Mouse (Mus musculus): ENCODE results near the gene Dap.

Dap gene

DNA sequence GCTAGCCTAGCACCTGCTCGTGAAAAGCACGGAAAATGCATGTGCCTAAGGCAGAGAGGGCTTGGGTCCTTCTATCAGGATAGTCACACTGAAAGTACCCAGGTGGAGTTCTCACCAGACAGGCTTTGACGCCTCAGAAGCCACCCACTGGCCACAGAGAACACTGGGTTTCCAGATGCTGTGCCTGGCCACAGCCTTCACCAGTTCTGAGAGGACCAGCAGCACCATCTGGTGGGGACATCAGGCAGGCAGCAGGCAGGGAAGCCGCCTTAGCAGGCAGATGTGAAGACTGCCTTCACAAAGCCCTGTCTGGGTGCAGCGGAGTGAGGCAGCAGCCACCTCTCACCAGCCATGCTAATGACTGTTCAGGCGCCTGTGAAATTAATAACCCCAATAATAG is 40.7 kb downstream of the Dap start:
- peak; percentile 40 for DNase-seq (ENCODE audit: low read depth)

DNA sequence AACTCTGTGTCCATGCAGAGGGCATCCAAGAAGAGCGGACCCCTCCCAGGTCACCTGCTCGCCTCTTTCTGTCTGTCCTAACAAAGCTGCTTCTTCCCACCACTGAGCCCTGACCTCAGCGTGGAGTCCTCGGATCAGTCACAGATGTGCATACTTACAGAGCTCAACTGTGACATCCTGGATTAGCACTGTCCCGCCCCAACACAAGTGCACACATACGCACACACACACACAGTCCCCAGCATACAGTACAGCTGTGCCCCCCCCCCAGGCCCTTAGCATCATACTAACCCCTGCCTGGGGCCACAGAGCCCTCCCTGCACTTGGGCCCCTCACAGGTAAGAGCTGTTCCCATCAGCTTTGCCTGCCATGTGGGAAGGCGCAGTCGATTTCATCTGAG is 41.3 kb downstream of the Dap start:
- DNase-seq (ENCODE audit: low read depth), result no peak

DNA sequence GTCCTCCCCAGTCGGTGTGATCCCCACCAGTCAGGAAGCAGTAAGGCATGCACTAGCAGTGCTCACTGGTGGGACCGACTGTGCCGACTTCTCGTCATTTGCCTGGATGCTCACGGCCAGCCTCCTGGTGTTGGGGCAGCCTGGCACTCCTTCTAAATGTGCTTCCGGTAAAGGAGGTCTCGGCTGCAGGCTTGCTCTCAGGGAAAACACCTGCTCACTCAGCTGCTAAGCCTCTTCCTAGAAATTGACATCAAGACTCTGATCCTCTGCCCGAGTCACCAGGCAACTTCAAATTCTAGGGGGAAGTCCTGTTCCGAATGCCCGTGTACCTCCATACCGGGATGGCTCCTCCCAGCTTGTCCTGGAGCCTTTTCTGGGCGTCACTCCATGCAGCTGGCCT is 41.7 kb downstream of the Dap start:
- no peak for DNase-seq (ENCODE audit: low read depth)

DNA sequence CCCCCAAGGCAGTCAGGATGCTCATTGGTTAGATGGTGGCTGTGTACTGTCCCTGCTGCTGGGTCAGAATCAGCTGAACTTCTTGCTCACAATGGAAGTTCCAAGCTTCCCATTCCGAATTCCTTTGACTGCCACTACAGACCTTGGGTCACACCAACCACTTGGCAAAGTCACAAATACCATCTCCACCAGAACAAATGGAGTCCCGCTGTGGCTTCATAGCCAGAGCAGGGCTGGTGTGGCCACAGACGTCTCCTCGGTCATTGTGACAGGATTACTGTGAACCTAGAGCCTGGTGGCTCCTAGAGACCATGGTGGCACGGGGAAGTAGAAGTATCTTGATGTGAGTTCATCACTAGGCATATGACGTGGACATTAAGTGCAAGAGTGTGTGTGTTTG is 44.0 kb downstream of the Dap start:
- DNase-seq (ENCODE audit: low read depth), result no peak

DNA sequence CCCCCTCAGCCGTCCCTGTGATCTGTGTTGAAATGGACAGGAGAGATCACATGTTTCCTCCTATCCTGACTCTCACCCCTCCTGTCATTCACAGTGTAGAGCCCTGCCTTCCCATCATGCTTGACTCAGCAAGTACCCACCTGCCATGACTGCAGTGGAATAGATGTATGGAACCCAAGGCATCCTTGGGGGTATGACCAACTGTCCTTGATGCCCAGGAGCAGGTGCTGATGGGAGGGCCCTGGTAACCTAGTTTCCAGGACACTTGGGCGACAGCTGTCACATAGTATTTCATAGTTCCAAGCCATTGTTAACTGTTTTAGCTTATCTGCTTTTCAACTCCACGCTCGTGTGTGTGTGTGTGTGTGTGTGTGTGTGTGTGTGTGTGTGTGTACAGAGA is 45.4 kb downstream of the Dap start:
- no peak for DNase-seq (ENCODE audit: low read depth)

DNA sequence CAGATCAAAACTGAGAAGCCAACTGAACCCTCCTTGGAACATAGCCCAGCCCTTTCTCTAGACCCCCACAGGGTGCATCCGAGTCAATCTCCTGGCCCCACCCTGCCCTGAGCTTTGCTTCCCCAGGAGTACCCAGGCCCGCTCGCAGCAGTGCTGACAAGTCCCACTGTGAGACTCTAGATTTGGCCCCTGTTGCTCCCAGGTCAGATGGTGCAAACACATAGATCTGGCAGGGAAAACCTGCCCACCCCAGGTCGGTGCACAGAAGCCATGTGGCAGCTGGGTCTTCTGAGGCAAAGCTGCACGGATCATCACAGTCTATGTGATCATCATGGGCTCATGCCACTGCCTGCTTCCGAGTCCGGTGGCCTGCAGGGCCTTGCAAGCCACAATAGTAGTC is 48.6 kb downstream of the Dap start:
- no peak for DNase-seq (ENCODE audit: low read depth)

DNA sequence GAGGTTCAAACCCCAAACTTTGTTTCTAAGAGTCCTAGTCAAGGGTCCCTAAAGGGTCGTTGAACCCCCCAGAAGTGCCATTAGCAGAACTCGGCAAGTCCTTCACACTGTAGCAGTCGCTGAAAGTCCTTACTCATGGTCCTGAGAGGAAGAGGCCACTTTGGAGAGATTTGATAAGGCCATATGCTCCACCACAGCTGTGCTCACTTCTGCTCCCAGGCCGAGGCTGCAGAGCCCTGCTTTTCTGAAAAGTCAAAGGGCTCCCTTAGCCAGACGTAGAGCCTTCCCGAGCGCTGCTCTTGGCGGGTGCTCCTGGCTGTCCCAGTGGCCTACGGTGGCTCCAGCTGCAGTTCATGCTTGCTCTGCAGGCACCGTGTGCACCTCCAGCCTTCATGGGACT is 49.4 kb downstream of the Dap start:
- DNase-seq (ENCODE audit: low read depth), result no peak

DNA sequence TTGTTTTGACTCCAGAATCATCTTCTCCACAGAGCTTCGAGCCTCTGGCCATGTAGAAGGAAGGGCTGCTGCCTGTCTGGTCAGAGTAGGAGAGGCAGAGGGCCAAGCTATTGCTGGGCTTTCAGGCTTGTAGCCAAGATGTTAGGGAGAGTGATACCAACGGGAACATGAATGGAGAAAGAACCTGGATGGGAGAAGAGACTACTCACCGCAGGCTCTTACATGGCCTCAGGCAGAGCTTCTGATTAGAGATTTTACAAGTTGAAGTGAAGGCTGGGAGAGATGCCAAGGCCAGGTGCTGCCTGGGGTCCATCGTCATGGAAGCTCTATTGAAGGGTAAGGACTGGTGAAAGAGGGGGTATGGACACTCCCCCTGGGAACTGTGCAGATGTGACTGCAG is 54.0 kb downstream of the Dap start:
- no peak for DNase-seq (ENCODE audit: low read depth)

DNA sequence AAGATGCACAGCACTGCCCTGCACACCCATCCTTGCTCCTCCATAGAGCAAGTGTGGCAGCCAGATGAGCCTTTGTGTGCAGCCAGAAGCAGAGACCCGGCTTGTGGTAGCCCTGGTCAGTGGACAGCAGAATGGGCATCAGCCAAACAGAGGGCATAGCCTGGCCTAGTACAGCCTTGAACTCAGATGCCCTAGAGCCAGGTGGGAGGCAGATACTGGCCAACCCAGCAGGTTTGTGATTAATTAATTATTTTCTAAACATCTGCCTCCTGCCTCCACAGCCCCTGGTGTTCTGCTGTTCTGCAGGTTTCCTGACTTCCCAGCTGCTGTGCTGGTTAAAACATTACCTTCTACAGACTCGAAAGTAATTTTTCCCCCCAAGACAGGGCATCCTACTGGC is 55.0 kb downstream of the Dap start:
- DNase-seq (ENCODE audit: low read depth), result no peak

DNA sequence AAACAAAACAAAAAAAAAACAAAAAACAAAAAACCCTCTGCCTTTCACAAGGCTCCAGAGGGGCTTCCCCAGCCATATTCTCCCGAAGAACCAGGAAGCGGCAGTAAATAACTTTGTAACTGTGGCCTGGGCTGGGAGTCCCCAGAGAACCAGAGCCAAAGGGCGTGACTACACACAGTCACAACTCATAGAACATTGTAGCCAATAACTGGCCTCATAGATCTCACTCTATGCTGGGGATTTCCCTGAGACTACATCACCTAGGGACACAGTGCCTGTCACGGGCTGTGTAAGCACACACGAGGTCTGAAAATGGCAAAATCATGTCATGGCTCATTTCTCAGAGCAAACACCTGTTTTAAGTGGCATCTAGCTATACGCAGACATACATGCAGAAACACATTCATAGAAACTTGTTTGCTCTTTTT is 55.5 kb downstream of the Dap start:
- no peak for DNase-seq (ENCODE audit: low read depth)

DNA sequence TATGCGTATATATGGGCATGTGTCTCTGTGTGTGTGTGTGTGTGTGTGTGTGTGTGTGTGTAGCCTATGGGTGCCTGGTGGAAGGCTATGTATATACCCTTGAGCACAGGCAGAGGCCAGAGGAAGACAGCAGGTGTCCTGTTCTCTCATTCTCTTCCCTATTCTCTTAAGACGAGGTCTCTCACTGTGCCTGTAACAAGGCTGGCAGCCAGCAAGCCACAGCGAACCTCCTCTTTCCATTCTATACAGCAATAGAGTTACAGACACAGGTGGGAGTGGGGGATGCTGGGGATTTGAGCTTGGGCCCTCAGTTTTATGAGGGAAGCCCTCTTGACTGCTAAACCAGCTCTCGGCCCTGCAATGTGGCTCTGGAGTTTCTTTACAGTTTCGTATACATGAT is 55.9 kb downstream of the Dap start:
- DNase-seq (ENCODE audit: low read depth), result no peak

DNA sequence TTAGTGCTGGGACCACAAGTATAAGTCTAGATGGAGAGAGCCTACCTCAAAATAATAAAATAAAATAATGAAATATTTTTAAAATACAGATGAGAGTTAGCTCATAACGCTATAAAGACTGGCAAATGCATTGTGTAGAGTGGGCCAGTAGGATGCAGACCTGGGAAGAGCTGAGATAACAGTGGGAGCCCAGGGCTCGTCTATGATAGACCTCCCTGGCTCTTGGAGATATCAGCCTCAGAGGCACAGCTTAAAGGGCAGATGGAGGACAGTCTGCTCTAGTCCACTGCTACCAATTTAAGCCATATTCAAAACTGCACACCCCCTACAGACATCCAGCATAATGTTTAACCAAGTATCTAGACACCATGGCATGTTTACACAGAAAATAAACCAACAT is 56.6 kb downstream of the Dap start:
- no peak for DNase-seq (ENCODE audit: low read depth)

DNA sequence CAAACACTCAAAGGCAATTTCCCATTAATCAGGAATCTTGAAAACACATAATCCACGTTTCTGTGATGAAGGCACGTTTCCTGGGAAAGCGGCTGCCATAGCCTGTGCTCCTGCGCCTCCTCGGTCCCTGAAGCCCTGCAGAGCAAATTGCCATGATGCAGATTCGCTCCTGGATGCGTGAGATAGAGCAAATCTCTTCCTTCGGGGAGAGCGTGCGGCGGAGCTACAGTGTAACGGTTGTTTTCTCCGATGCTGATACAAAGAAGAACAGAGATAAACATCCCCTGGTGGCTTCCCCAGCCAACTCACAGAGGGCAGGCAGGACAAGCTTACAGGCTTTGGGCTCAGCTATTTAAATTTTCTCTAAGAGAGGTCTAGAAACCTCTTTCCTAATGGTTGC is 57.7 kb downstream of the Dap start:
- DNase-seq (ENCODE audit: low read depth), result no peak

DNA sequence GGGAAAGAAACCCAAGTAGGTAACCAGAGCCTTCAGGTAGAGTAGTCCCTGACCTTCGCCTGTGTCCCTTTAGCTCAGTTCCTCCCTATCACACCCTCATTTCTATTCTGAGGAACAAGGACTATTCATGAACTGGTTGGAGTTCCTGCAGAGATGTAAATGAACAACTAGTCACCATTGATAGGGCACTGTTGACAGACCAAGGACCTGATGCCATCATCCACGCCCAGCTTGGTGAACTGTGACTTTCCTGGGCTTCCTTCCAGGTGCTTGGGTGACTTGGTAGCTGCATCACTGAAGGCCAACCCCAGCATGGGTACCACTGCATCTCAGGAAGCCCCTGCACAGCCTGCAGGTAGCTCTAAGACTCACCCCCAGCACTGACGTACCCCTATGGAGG is 58.2 kb downstream of the Dap start:
- DNase-seq (ENCODE audit: low read depth), result no peak

DNA sequence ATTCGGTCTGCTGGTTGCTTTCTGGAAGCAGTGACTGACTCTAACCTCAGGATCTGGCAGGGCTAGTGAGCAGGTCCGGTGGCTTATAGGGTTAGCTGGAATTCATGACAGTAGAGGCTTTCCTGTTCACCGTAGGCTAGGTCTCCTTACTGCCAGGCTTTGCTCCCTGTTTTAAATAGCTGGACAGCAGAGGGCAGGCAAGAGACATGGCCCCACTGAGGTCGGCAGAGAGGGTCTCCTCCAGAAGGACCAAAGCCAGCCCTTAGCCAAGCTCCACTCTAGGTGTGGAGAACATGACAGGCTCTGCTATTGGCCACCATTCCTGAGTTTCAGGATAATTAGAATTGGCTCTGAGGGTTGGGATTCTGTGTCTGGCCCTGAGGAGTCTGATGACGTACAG is 60.0 kb downstream of the Dap start:
- no peak for DNase-seq (ENCODE audit: low read depth)

DNA sequence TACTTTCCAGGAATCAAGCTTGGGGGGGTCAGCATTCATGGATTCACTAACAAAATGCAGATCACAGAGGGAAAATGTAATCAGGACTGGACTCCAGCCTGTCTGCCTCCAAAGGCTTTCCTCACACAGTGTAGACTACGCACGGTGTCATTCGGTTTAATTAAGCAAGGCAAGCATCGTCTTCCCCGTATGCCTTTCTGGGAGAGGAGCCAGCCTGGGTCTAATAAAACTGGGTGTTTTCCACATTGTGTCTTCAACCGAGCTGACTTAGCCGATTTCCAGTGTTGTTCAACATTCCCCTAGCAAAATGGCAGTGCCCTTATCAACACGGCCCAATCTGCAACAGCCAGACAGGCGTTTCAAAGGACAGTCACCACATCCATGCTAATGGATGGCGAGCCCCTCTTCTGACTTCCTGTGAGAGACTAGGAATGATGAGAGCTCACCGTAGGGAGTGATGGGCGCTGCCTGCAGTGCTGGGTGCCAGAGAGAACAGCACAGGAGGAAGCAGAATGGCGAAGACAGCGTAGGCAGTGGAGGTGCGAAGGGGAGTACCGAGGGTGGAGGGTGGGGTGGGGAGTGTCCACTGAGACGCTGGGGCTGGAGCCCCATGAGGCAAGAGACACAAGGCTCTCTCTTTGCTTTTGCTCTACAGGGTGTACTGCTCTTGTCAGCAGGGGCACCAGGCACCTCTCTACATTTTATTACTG is 61.0 kb downstream of the Dap start:
- no peak for DNase-seq (ENCODE audit: low read depth)

DNA sequence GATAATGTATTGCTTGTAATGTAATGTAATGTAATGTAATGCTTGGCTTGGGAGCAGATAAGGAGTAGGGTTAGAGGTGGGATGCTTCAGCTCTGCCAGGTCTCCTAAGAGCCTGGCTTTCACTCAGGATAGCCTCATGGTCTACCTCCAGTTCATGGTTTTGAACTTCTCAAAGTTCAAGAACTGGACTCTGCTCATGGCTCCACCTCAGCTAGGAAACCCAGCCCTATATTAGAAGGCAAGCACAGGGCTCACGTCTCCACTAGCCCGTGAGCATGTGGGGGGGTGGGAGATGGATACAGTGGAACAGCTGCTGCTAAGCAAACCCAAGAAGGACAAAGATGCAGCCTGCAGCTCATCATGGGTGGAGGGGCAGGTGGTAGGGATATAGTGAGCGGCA is 61.6 kb downstream of the Dap start:
- no peak for DNase-seq (ENCODE audit: low read depth)

DNA sequence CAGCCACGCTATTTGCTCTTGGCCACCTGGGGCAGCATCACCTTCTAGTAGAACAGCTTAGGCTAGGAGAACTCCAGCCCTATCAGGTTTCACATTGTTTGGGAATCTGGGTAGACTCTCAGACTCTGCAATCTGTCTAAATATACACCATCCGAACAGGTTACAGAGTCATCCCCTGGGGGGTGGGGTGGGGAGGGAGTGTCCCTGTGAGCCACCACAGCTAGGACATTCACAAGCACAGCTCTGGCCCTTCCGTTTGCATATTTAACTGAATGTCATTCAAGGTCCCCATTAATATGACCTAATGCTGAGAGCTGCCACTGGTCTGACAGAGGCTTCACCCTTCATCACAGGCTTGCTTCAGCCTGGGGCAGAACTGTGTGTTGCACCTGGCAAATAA is 68.5 kb downstream of the Dap start:
- no peak for DNase-seq (ENCODE audit: low read depth)

DNA sequence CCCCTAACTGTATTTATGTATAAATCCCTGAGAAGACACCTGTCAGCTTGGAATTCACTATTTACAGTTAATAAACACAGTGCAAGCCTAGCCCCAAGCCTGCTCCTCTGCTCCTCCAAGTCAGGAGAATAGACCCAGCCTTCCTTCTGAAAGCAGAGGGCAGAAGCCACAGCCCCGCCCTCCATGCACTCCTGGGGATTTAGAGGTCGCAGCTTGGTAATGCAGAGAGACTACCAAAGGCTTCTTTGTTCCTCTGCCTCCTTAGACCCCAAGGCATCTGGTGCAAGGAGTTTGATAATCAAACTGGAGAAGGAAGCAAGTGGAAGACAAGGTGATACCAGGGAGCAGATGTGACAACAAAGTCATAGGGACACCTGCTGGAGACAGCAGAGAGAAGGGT is 70.2 kb downstream of the Dap start:
- no peak for DNase-seq (ENCODE audit: low read depth)

DNA sequence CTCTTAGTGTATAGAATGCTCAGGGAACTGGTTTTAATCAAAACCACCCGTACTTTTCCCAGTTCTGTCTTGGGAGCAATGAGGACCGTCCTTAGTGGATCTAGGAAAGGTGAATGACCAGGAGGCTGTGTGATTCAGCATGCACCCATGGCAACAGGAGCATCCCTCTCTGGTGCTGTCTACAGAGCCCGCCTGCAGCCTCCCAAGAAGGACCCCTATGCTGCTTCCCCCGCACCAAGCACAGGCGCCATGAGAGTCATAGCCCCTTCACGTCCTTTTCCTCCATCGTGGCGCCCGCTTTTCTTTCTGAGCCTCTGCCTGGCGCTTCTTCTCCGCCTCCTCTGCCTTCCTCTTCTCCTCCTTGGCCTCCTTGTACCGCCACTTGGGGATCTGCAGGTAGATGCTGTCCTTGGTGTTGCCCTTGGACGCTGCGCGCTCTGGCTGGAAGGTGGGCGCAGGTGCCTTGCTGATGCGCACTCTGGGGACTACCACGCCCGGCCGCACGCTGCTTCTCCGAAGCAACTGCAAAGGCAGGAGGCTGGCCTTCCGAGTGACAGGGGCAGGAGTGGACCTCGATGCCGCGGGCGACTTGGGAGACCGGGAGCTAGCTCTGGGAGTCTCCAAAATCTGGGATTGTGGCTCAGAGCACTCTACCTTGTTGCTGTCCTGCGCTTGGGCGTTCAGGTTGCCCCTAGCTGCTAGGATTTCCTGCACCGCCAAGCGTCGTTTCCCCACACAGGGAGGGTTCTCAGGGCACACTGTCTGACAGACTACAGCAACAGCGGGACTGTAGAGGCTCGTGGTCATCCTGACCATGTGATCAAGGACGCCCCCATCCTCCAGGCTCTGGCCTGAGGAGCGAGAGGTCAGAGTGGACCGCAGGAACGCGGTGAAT is 73.0 kb downstream of the Dap start:
- DNase-seq (ENCODE audit: low read depth), result no peak

DNA sequence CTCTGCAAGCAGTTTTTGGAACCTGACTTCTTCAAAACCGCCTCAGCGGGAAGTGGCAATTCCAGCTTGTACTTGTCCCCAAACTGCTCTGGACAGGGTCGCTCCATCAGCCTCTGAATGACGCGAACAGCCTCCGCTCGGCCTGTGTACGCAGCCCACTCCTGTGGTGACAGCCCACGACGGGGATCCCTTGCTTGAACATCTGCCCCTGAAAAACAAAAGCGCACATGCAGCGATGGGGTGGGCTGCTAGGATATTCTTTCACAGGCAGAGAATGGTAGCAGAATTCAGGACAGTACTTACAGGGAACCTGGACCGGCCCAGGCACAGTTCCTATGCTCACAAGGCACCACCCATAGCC is 73.6 kb downstream of the Dap start:
- DNase-seq (ENCODE audit: low read depth), result no peak

DNA sequence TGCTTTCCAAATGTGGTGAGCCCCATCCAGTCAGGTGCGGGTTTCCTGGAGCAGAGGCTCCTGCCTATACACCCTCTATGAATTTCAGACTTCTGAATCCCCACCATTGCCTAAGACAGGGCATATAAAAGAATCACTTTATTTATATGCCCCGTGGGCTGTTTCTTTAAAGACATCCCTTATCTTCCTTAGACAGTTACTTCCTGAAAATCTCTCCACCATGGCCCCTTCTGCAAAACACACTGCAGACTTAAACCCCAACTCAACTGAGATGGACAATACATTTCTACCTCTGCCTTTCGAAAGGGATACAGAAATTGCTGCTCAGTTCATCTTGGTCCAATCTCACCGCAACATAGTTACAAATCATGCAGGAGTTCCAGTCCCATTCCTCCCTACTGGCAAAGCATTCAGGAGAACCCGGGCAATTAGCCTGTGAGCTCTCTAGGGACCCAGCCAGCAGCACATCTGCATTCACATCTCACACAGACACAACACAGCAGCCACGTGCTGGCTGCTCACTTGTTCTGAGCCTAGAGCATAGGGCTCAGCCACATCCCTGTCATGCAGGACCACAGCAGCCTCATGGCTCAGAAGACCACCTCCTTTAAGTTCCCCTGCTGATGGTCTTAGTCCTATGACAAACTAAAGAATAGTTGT is 75.3 kb downstream of the Dap start:
- DNase-seq (ENCODE audit: low read depth), result no peak

DNA sequence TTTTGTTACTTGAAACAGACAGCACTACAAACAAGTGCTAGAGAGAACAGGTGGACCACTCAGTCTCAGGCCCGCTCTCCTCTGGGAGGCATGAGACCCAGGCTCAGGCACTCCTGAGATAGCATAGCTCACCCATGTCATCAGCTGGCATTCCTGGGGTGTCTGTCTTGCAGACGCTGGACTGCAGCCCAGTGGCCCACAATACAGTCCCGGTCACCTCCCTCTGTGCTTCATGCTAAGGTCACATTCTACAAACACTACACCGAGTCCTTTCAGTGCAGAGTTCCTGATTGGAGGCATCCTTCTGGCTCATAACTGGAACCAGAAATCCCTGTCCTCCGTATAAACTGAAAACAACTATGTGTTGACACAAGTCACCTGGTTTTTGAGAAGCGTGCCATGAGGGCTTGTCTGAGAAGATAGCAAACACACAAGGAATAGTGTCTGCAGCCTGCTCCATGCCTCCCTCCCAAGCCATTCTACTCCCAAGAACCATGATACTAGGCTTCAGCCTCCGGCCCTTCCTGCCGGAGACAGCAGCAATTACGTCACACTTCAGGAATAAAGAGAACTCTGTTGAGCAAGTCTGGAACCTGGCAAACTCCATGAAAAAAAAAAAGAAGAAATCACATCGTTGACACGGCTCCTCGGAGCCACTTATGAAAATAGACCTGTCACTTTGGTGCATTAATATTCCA is 78.3 kb downstream of the Dap start:
- no peak for DNase-seq (ENCODE audit: low read depth)
